Mouse (Mus musculus): Measurements from ENCODE around the gene Gm614. TPM values are rescaled to one million over a fixed set of nuclear protein-coding genes. Genes with fewer than 3 reads are reported as not detected.

Gm614 gene
- polyA plus RNA-seq, 1 experiment from 2014 or later = not detected

- H3K9ac ChIP-seq (replicated peaks; ENCODE audit: low read length) = no peak overlapping the region
- H3K36me3 ChIP-seq (replicated peaks; ENCODE audit: control insufficient read depth, insufficient read depth, low read depth, low read length) = no peaks in the 10 kb centered on the region; the same call in 1 of the 2 replicates
- H3K4me2 ChIP-seq (ENCODE audit: low read depth, low read length) = no peak overlapping the region
- no peak overlapping the region for H3K4me3 ChIP-seq (ENCODE audit: low read depth, low read length)
- no peak overlapping the region for H3K27ac ChIP-seq (replicated peaks; ENCODE audit: low read depth, low read length)
- ATAC-seq (replicated peaks; ENCODE audit: insufficient number of reproducible peaks, low FRiP score, low TSS enrichment, low read depth) (no peak), DNase-seq (ENCODE audit: low spot score) (no peak)
- 91% methylated on average over 7 of the region's 7 CpGs for WGBS
- no peaks in the 10 kb centered on the region for H3K9me3 ChIP-seq (replicated peaks; ENCODE audit: control insufficient read depth, low read length)
- no peaks in the 10 kb centered on the region for H3K4me1 ChIP-seq (ENCODE audit: control insufficient read depth, insufficient read depth, low read length)
- H3K27me3 ChIP-seq (ENCODE audit: control insufficient read depth, insufficient read depth, low read length) = no peaks in the 10 kb centered on the region
Observed at GRCm38 (mm10) chrX:101289037-101289436, 25.2 kb upstream of the Gm614 start.

- no peak for DNase-seq (ENCODE audit: low spot score)
- no peaks in the 10 kb centered on the region for H3K27me3 ChIP-seq (ENCODE audit: control insufficient read depth, insufficient read depth, low read length)
- no peak overlapping the region for H3K9ac ChIP-seq (replicated peaks; ENCODE audit: low read length)
- H3K9me3 ChIP-seq (replicated peaks; ENCODE audit: control insufficient read depth, low read length) = no peaks in the 10 kb centered on the region
- H3K4me3 ChIP-seq (ENCODE audit: low read depth, low read length) = no peak overlapping the region
- 92% methylated on average over 6 of the region's 6 CpGs for WGBS
- no peak overlapping the region for H3K27ac ChIP-seq (replicated peaks; ENCODE audit: low read depth, low read length)
- H3K4me1 ChIP-seq (ENCODE audit: control insufficient read depth, insufficient read depth, low read length) = no peaks in the 10 kb centered on the region
- no peak overlapping the region for H3K4me2 ChIP-seq (ENCODE audit: low read depth, low read length)
- no peaks in the 10 kb centered on the region; the same call in 1 of the 2 replicates for H3K36me3 ChIP-seq (replicated peaks; ENCODE audit: control insufficient read depth, insufficient read depth, low read depth, low read length)
- ATAC-seq (replicated peaks; ENCODE audit: insufficient number of reproducible peaks, low FRiP score, low TSS enrichment, low read depth) = no peak
Observed at GRCm38 (mm10) chrX:101288432-101288831, 24.6 kb upstream of the Gm614 start.

DNA sequence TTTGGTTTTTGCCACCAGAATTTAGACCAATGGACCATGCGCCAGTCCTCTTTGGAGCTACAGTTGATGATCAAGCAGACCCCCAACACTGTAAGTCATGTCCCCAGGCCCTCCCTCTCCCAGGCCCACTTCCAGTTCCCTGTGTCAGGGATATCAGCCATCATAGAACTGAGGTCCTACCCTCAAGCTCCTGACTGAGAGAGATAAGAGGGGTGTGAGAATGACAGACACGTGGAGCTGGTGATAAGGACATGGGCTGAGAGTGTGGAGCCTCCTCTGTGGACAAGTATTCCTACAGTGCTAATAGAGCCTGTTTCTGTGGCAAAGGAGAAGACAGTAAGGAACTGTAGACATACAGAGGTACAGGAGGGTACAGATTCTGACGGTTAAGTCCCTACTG, 23.8 kb upstream of the Gm614 start:
- H3K36me3 ChIP-seq (replicated peaks; ENCODE audit: control insufficient read depth, insufficient read depth, low read depth, low read length) = no peaks in the 10 kb centered on the region; the same call in 1 of the 2 replicates
- H3K9me3 ChIP-seq (replicated peaks; ENCODE audit: control insufficient read depth, low read length) = no peaks in the 10 kb centered on the region
- H3K27me3 ChIP-seq (ENCODE audit: control insufficient read depth, insufficient read depth, low read length) = no peaks in the 10 kb centered on the region
- H3K27ac ChIP-seq (replicated peaks; ENCODE audit: low read depth, low read length) = no peak overlapping the region
- H3K4me2 ChIP-seq (ENCODE audit: low read depth, low read length) = no peak overlapping the region
- DNase-seq (ENCODE audit: low spot score) = no peak
- no peak for ATAC-seq (replicated peaks; ENCODE audit: insufficient number of reproducible peaks, low FRiP score, low TSS enrichment, low read depth)
- no peak overlapping the region for H3K9ac ChIP-seq (replicated peaks; ENCODE audit: low read length)
- no peaks in the 10 kb centered on the region for H3K4me1 ChIP-seq (ENCODE audit: control insufficient read depth, insufficient read depth, low read length)
- 96% methylated on average over 3 of the region's 3 CpGs for WGBS
- H3K4me3 ChIP-seq (ENCODE audit: low read depth, low read length) = no peak overlapping the region

- WGBS = 93% methylated on average over 14 of the region's 14 CpGs
- no peak overlapping the region for H3K9ac ChIP-seq (replicated peaks; ENCODE audit: low read length)
- H3K27me3 ChIP-seq (ENCODE audit: control insufficient read depth, insufficient read depth, low read length) = no peaks in the 10 kb centered on the region
- no peaks in the 10 kb centered on the region for H3K4me1 ChIP-seq (ENCODE audit: control insufficient read depth, insufficient read depth, low read length)
- no peak overlapping the region for H3K4me2 ChIP-seq (ENCODE audit: low read depth, low read length)
- H3K9me3 ChIP-seq (replicated peaks; ENCODE audit: control insufficient read depth, low read length) = no peaks in the 10 kb centered on the region
- H3K4me3 ChIP-seq (ENCODE audit: low read depth, low read length) = no peak overlapping the region
- no peaks in the 10 kb centered on the region; the same call in 1 of the 2 replicates for H3K36me3 ChIP-seq (replicated peaks; ENCODE audit: control insufficient read depth, insufficient read depth, low read depth, low read length)
- no peak for DNase-seq (ENCODE audit: low spot score)
- H3K27ac ChIP-seq (replicated peaks; ENCODE audit: low read depth, low read length) = no peak overlapping the region
- no peak; the same call in 1 of the 2 replicates for ATAC-seq (replicated peaks; ENCODE audit: insufficient number of reproducible peaks, low FRiP score, low TSS enrichment, low read depth)
Observed at GRCm38 (mm10) chrX:101285953-101286670, 22.3 kb upstream of the Gm614 start.

DNA sequence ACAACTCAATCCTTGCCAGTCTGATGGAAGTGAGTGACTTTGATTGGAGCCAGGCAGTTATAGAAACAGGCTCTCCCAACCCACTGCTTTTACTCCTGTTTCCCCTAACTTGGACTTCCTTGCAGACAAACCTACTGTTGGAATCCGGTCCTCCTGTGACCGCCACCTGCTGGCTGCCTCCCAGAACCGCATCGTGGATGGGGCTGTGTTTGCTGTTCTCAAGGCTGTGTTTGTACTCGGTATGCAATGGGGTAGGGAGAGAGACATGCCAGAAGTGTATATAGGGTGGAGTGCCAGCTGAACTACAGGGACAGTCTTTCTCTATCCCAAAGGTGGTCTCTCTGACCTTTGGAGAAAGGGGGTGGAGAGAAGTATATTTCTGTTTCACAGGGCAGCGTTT, 21.7 kb upstream of the Gm614 start:
- H3K4me1 ChIP-seq (ENCODE audit: control insufficient read depth, insufficient read depth, low read length) = no peaks in the 10 kb centered on the region
- WGBS = 30% methylated on average over 6 of the region's 6 CpGs
- ATAC-seq (replicated peaks; ENCODE audit: insufficient number of reproducible peaks, low FRiP score, low TSS enrichment, low read depth) (no peak), DNase-seq (ENCODE audit: low spot score) (peak; percentile 65)
- no peaks in the 10 kb centered on the region for H3K9me3 ChIP-seq (replicated peaks; ENCODE audit: control insufficient read depth, low read length)
- no peak overlapping the region for H3K4me3 ChIP-seq (ENCODE audit: low read depth, low read length)
- no peaks in the 10 kb centered on the region; the same call in 1 of the 2 replicates for H3K36me3 ChIP-seq (replicated peaks; ENCODE audit: control insufficient read depth, insufficient read depth, low read depth, low read length)
- no peaks in the 10 kb centered on the region for H3K27me3 ChIP-seq (ENCODE audit: control insufficient read depth, insufficient read depth, low read length)
- no peak overlapping the region for H3K27ac ChIP-seq (replicated peaks; ENCODE audit: low read depth, low read length)
- no peak overlapping the region for H3K4me2 ChIP-seq (ENCODE audit: low read depth, low read length)
- no peak overlapping the region for H3K9ac ChIP-seq (replicated peaks; ENCODE audit: low read length)

DNA sequence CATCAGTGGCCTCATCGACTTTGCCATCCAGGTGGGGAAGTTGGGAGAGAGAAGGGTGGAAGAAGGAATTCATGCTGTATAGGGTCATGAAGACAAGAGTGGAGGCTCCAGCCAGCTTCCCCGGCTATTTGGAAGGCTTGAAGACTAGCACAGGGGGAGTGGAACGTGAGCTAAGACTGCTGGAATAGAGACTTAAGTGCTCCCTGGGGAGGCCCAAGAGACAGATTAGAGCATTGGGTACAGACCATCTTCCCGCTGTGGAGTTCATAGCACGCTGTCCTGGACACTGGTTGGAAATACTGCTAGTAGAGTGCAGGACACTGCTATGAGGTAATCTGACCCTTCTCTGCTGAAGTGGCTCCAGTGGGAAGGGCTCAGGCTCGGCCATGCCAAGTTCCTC, 19.0 kb upstream of the Gm614 start:
- 82% methylated on average over 6 of the region's 6 CpGs for WGBS
- Histone ChIP-seq H3K27ac (replicated peaks; ENCODE audit: low read depth, low read length) (no peak overlapping the region), H3K4me1 (ENCODE audit: control insufficient read depth, insufficient read depth, low read length) (no peaks in the 10 kb centered on the region), H3K9me3 (replicated peaks; ENCODE audit: control insufficient read depth, low read length) (no peaks in the 10 kb centered on the region), H3K27me3 (ENCODE audit: control insufficient read depth, insufficient read depth, low read length) (no peaks in the 10 kb centered on the region), H3K4me2 (ENCODE audit: low read depth, low read length) (no peak overlapping the region), H3K4me3 (ENCODE audit: low read depth, low read length) (no peak overlapping the region), H3K9ac (replicated peaks; ENCODE audit: low read length) (no peak overlapping the region), H3K36me3 (replicated peaks; ENCODE audit: control insufficient read depth, insufficient read depth, low read depth, low read length) (no peaks in the 10 kb centered on the region; the same call in 1 of the 2 replicates)
- no peak for DNase-seq (ENCODE audit: low spot score)
- ATAC-seq (replicated peaks; ENCODE audit: insufficient number of reproducible peaks, low FRiP score, low TSS enrichment, low read depth) = no peak

GRCm38 (mm10) chrX:101273875-101274738, 10.3 kb upstream of the Gm614 start, which contains the start of gene Med12:
TSS of gene Med12 (plus strand) at chrX:101274030.
- H3K36me3 ChIP-seq (replicated peaks; ENCODE audit: control insufficient read depth, insufficient read depth, low read depth, low read length) = no peaks in the 10 kb centered on the region
- no peaks in the 10 kb centered on the region for H3K9me3 ChIP-seq (replicated peaks; ENCODE audit: control insufficient read depth, low read length)
- peak within 1 kb of the TSS; percentile 46 for H3K4me2 ChIP-seq (ENCODE audit: low read depth, low read length)
- DNase-seq (ENCODE audit: low spot score) = peak; percentile 90
- 10% methylated on average over 53 of the region's 54 CpGs for WGBS
- H3K27ac ChIP-seq (replicated peaks; ENCODE audit: low read depth, low read length) = 0 out of 2 replicates have a peak within 1 kb of the TSS, but pooled peaks have one; percentile 20
- H3K9ac ChIP-seq (replicated peaks; ENCODE audit: low read length) = peak within 1 kb of the TSS; percentile 71
- no peaks in the 10 kb centered on the region for H3K27me3 ChIP-seq (ENCODE audit: control insufficient read depth, insufficient read depth, low read length)
- ATAC-seq (replicated peaks; ENCODE audit: insufficient number of reproducible peaks, low FRiP score, low TSS enrichment, low read depth) = peak; percentile 96
- H3K4me3 ChIP-seq (ENCODE audit: low read depth, low read length) = peak within 1 kb of the TSS; percentile 51
- H3K4me1 ChIP-seq (ENCODE audit: control insufficient read depth, insufficient read depth, low read length) = no peaks in the 10 kb centered on the region

Measured in embryonic facial prominence, embryonic 11.5 days (tissue).